Mouse (Mus musculus): ENCODE results near the gene Myh1.

Myh1 gene

DNA sequence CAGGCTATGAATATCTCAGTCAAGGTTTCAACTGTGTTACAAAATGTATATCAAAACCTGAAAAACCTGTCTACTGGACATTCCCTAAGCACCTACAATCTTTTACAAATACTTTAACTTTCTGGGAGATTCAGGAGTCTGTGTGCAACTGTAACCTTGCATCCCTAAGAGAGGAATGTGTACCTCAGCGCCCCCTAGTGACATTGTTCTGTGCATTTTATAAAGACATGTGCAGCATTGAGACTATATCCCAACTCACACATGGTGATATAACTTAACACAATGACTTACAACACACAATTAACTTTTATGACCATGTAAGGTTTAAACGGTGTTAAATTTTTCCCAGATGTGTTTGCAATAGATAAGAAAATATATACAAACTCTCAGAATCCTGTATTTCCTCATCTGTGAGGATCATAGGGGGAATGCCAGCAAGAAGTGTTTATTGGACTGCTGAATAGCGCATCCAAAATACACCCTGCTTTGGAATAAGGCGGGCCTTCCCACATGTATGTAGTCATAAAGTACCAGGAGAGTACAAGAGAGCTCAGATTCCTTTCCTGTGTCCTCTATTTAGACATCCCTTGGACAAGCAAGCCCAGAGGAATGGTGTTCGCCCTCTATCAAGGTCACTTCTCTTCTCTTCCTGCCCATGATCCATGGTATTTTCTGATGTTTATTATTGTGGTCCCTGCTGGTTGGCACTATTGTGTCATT lies 35.9 kb downstream of the Myh1 start:
- peak; percentile 17 for DNase-seq

GRCm38 (mm10) chr11:67236799-67237198 lies 36.9 kb downstream of the Myh1 start:
- no peak for DNase-seq

GRCm38 (mm10) chr11:67237481-67238079 lies 37.7 kb downstream of the Myh1 start, which contains the start of gene Myh4:
Gene Myh4, plus strand, starts transcription at chr11:67238029.
- DNase-seq = no peak

DNA sequence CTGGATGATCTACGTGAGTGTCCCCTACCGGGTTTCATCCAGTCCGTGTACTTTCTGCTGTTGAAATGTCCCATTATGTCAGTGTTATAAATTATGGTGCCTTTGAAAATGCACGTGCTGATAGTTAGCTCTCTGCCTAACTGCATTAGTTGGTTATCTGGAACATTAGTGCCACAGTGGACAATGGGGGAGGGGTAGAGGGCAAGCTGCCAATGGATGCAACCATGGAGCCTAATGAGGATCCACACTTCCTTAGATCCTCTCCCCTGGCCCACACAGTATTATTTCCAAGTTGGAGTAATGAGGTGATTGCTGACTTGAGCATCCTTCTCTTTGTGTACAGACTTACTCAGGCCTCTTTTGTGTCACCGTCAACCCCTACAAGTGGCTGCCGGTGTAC lies 41.2 kb downstream of the Myh1 start:
- no peak for DNase-seq

GRCm38 (mm10) chr11:67253691-67254090 lies 53.8 kb downstream of the Myh1 start:
- no peak for DNase-seq

GRCm38 (mm10) chr11:67257048-67257447 lies 57.2 kb downstream of the Myh1 start:
- DNase-seq = no peak

DNA sequence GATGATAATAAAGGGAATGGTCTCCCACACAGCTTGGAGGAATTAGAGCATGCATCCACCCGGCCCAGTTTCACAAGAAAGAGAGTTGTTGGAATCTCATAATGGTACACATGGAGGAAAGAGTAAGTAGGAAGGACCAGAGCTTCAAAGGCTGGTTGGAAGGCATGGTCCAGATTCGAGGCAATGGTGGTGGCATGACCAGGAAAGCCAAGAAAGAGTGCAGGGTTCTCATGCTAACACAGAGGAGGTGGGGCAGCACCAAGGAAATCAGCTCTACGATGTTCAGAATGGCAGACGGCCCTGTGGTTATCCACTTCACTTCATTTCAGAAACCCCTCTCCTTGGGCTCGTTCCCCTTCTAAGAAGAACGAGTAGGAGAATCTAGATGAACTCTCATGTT lies 61.1 kb downstream of the Myh1 start:
- DNase-seq = no peak
